Mouse (Mus musculus): ENCODE measurements around the gene Kdm2b.

Gene Kdm2b

GRCm38 (mm10) chr5:123011705-123012104 is 22.1 kb upstream of the Kdm2b start:
- WGBS: 86% methylated on average over 9 of the region's 9 CpGs

- WGBS: 71% methylated on average over 6 of the region's 6 CpGs
These were observed 21.2 kb upstream of the Kdm2b start for GRCm38 (mm10) chr5:123010806-123011205.

GRCm38 (mm10) chr5:123009873-123010272 is 20.2 kb upstream of the Kdm2b start:
- whole genome bisulfite sequencing: 34% methylated on average over 11 of the region's 11 CpGs

DNA sequence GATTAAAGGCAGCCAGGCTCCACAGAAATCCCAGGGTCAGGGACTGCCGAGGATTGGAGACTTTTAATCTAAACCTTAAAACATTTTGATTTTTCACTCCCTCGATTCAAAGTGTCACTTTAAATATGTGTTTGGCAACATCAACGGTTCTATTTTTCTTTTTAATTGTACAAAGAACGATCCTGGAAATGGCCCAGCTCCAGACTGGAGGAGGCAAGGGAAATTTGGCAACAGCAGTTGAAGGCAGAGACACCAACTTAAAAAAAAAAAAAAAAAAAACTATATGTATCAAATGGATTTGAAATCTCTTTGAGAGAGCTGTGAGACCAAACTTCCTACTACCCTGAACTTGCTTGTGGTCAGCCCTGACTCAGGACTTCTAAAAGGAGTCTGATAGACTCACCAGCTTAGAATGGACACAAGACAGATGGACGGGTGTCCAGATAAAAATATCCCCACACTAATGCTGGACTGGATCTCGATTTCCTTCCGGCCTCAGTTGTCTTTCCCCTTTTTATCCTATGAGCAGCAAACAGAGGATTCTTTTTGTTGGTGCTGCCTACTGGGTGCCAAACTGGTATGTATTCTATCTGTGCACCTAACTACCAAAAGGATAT is 19.4 kb upstream of the Kdm2b start:
- 32% methylated on average over 7 of the region's 7 CpGs for WGBS

DNA sequence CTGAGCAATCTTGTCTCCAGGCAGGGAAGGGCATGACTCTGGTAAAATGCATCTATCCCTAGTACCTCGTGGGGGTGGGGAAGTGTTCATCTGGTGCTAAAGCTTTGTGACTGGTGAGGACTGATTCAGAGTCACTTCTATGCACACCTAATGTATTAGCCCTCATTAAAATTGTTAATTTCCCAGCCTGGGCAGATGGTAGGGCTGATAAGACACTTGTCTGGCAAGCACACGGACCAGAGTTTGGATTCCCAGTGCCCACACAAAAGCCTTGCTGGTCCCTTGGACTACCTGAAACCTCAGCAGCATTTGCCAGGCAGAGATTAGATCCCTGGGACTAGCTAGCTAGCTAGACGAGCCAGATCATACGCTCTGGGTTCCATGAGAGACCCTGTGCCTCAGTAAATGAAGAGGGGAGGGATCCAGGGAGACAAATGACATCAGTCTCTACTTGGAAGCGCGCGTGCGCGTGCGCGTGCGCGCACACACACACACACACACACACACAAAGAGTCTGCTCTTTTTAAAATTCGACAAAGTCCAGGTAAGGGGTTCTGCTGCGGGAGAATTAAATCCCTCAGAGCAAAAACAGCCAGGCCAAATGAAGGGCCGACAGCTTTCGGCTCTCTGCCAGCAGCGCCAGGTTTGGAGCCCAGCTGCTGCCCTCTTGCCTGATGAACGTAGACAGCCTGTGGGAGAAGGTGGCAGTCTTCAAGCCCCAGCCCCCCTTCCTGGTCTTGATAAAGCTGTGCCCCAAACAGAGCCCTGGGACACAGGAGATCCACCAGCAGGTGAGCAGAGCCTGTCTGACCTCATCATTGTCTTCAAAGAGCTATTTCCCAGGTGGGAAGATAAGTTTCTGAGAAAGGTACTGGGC is 16.3 kb upstream of the Kdm2b start:
- WGBS: 61% methylated on average over 19 of the region's 19 CpGs

DNA sequence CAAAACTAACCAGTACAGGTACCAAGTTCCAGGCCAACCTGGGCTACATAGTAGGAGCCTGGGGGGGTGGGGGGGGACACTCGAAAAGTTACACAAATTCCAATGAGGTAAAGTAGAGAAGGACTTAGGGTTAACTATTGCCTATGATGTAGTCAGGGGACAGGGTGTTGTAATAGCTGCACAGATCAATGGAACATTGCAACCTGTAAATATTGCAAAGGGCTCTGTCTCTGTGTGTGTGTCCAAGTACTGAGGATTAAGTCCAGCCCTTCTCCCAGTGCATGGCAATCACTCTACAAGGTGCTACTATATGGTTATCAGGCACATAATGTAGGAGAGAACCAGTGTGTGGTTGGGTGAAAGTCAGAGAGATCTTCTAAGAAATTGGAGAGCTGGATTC is 11.3 kb upstream of the Kdm2b start:
- WGBS: 84% methylated on average over 1 of the region's 1 CpGs

DNA sequence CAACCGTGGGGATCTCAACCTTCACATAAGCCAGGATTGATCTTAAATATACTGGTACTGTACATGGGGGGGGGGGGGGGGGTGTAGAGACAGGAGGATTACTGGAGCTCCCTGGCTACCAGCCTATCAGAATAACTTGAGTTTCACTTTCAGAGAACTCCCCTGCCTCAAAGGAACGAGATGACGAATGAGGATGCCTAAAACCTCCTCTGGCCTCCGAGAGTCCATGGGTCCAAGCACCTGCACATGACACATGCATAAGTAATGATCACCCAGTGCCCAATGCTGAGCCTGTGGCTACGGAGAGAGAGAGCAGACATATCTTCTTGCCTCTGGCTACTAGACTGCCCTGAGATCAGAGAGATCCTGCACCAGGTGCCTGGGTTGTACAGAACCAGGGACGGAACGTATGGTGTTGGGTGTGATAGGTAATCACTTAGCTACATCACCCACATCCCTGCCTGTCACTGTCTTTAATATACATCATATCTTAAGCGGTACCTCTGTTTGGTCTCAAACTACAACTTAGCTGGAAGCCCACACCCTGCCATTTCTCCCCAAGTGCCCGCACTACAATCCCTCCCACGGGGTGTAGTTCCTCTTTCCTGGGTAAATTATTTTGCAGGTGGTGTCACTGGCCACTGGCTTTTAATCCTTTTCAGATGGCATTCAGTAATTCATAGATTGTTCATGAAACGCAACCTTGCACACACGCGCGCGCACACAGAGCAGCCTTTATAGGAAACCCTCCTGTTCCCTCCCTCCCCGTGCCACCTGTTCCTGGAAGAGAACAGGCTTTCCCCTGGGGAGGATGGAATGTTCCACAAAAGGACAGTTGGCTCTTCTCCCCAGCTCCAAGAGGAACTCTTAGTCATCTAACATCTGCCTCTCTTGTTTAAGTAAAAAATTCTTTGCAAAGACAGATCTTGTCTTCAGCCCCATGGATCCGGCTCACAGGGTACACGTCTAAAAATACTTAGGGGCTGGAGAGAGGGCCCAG is 7.9 kb upstream of the Kdm2b start:
- WGBS: 61% methylated on average over 18 of the region's 18 CpGs

DNA sequence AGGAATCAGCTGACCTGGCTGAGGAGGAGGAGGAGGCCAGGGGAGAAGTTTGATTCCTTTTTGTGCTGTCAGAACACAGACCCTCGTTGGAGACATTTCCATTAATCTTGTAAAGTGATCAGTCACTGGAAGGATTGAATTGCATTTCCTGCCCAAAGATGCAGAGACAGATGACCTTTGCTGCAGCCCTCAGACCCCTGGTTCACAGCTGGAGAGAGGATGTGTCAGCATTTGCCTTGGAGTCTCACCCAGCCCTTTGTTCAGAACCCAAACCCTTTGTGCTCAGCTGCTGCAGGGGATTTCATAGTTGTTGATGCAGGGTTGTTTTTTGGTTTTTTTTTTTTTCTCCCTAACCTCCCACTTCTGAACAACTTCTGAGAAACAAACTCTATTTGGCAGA is 5.3 kb upstream of the Kdm2b start:
- 21% methylated on average over 1 of the region's 1 CpGs for WGBS

DNA sequence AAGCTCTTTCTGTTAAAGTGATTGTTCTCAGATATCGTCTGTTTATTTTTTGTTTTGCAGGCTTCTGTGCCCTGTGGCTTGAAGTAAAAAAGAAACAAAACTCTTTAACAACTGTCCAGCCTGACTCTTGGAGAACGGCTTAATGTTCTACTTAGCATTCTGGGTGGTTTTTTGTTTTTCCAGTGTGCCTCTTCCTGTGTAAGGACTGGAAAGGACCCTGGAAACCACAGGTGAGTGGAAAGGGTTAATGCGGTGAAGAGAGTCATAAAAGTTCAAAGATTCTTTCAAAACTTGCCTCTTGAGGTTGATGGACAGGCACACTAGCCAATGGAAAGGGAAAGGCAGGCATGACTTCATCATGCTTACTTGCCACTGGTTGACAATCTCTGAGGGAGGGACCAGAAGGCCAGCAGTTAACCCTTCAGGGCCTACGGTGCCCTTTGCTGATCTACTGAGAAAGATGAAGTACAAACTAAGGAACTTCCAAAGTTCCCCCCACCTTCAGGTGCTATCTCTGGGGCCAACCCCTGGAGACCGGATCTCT is 4.8 kb upstream of the Kdm2b start:
- WGBS: 27% methylated on average over 5 of the region's 5 CpGs

- 65% methylated on average over 2 of the region's 2 CpGs for WGBS
These were observed 4.2 kb upstream of the Kdm2b start for GRCm38 (mm10) chr5:122993811-122994210.

DNA sequence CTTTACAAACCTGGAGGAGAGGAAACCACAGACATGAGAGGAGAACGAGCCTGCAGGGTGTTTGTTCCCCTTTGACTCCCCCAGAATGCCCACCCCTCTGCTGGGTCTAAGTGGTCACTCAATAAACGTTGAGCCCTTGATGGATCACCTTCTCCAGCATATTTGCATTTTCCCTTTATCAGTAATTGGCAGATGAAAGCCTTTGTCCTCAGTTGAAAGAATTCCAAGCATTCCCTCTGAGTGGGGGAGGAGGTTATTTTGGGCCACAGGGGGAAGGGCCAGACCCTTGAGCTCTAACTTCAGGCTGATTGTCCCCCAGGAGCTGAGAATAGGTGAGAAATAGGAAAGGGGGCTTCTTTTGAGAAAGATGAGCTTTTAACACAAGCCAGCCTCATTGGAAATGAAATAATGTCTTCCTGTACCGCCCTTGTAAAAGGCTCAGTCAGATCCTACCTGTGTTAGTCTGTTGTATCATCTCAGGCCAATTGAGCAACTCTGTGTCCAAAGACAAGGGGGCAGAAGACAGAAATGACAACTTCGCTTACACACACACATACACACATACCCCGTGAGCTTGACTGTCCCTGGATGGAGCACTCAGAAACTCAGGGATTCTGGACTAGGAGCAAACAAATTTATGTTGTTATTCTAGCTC is 1.9 kb upstream of the Kdm2b start:
- 73% methylated on average over 5 of the region's 5 CpGs for WGBS

- 65% methylated on average over 16 of the region's 16 CpGs for WGBS
These were observed 963 bp upstream of the Kdm2b start for GRCm38 (mm10) chr5:122990411-122991160.

GRCm38 (mm10) chr5:122989001-122989525 is 560 bp downstream of the Kdm2b start:
- WGBS: 1% methylated on average over 37 of the region's 39 CpGs

GRCm38 (mm10) chr5:122988021-122988751 is 1.4 kb downstream of the Kdm2b start:
- under 1% methylated on average over 37 of the region's 41 CpGs for WGBS

- WGBS: 12% methylated on average over 39 of the region's 39 CpGs
These were observed 2.2 kb downstream of the Kdm2b start for GRCm38 (mm10) chr5:122987211-122988020.

DNA sequence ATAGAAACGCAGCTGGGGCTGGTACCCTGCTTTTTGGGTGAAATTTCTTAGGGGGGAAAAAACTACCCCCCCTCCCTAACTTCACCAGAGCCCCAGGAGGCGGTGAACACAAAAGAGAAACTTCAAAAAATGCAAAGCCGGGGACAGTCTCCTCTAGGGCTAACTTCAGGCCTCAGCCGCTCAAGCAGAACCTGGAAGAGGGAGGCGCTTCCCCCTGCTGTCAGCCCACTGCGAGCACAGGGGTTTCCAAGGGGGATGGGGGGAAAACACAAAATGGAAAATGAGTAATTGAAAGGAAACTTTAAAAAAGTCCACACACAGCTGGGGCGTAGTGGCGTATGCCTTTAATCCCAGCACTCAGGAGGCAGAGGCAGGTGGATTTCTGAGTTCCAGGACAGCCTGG is 3.5 kb downstream of the Kdm2b start:
- WGBS: 69% methylated on average over 8 of the region's 8 CpGs

DNA sequence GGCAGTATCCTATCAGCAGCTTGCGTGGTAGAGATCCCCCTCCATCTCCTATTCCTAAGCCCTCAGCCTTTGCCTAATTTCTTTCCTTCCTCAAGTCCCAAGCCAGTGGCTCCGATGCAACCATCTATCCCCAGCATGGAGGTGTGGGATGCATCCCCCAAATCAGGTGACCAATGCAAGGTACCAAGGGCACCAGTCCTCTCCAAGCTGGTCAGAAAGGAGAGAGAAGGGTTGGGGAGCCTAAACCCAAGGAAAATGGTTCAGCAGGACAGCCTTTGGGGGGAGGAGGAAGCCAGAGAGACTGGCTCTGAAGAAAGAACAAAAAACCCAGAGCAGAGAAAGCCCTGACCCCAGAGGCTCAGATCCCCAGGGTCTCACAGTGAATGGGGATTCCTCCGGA is 4.3 kb downstream of the Kdm2b start:
- 85% methylated on average over 3 of the region's 3 CpGs for WGBS

DNA sequence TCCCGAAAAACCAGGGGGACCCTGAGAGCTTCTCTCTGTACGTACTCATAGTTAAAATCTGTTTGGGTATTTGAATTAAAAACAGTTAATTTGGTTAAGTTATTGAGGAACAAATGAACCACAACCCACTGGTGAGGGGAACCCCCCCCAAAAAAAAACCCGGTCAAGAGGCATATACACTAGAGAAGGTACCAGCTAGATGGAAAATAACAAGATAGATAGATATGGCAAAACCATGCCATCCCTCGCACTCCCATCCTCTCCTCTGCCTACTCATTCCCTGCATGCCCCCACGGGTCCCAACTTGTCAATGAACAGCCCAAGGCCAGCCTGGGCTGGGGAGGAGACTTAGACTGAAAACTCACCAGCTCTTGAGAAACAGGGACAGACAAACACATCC is 5.1 kb downstream of the Kdm2b start:
- 87% methylated on average over 5 of the region's 5 CpGs for WGBS

DNA sequence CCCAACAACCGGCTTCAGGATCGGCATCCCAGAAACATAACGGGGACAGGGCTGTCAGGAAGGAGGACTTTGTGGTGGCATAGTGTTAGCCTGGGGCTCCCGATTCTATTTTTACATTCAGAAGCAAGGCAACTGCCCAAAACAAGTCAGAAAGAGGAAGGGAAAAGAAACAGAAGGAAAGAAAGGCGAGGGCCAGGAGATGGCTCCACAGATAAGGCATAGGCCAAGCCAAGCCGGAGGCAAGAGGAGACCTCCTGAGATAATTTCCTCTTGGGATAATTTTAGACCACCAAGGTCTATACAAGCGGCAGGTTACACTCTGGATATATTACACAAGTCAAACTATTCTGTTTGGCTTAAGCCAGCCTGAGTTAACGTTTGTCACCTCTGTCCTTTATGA is 10.7 kb downstream of the Kdm2b start:
- 80% methylated on average over 8 of the region's 8 CpGs for WGBS
